Mouse (Mus musculus) ES-E14 (cell line): ENCODE measurements at regions not wholly inside any gene's neighbourhood (a gene's known extent, or its start where the extent isn't known, plus 50 kb on each side); places are given as distances from the start of the nearest gene placed in this dataset.

Experiments used
- DNase-seq: peaks from one replicate; pipeline ENCODE4 v3.0.0-alpha.2; 2013; ENCODE audit warnings: low read depth, low spot score
- H3K27ac ChIP-seq: 2 replicates; pipeline ENCODE4 v1.5.1; 2012; ENCODE audit warnings: low read depth, mild to moderate bottlenecking, low read length, moderate library complexity, mixed read lengths; ENCODE audit not compliant: poor library complexity, insufficient read depth, severe bottlenecking
- H3K36me3 ChIP-seq: 2 replicates; pipeline ENCODE4 v1.6.1; 2012; ENCODE audit warnings: mild to moderate bottlenecking, low read length, moderate library complexity, mixed read lengths; ENCODE audit not compliant: control insufficient read depth, poor library complexity, insufficient read depth, severe bottlenecking
- H3K4me1 ChIP-seq, 2 experiments: fragments of 150-350 bp in 1 of 2; sonication (generic) in 1 of 2; 2 replicates each; pipeline ENCODE4 v1.6.1; 2012; ENCODE audit warnings: low read length in 2 of 2, mild to moderate bottlenecking in 1 of 2, mixed read lengths in 1 of 2; ENCODE audit not compliant: control insufficient read depth in 2 of 2, insufficient read depth in 2 of 2, poor library complexity in 1 of 2
- H3K4me3 ChIP-seq, 2 experiments: fragments of 150-350 bp in 1 of 2; sonication (generic) in 1 of 2; 2 replicates each; pipeline ENCODE4 v1.5.1; 2012; ENCODE audit warnings: low read length in 2 of 2, low read depth in 1 of 2, mild to moderate bottlenecking in 1 of 2, mixed read lengths in 1 of 2; ENCODE audit not compliant: insufficient read depth in 1 of 2, poor library complexity in 1 of 2, severe bottlenecking in 1 of 2
- H3K9ac ChIP-seq: 2 replicates; pipeline ENCODE4 v1.6.1; 2012; ENCODE audit warnings: low read depth, mild to moderate bottlenecking, low read length, mixed read lengths; ENCODE audit not compliant: poor library complexity, insufficient read depth, severe bottlenecking
- H3K9me3 ChIP-seq: fragments of 150-350 bp; sonication (generic); 2 replicates; pipeline ENCODE4 v1.6.1; 2012; ENCODE audit warnings: low read depth, mild to moderate bottlenecking, low read length; ENCODE audit not compliant: control insufficient read depth, insufficient read depth
- CHD2 ChIP-seq: IDR thresholded peaks from 2 replicates; pipeline ENCODE4 v1.6.1; 2014; ENCODE audit warnings: mild to moderate bottlenecking, low read depth, low read length, inconsistent platforms
- HCFC1 ChIP-seq: IDR thresholded peaks from 2 replicates; pipeline ENCODE4 v1.6.1; 2012; ENCODE audit warnings: low read length, inconsistent platforms, borderline replicate concordance; ENCODE audit not compliant: insufficient read depth
- MAFK ChIP-seq: IDR thresholded peaks from 2 replicates; pipeline ENCODE4 v1.6.1; 2014; ENCODE audit warnings: mild to moderate bottlenecking, low read depth, low read length, inconsistent platforms; ENCODE audit not compliant: insufficient read depth
- ZC3H11A ChIP-seq: IDR thresholded peaks from 2 replicates; pipeline ENCODE4 v1.6.1; 2012; ENCODE audit warnings: low read depth, mild to moderate bottlenecking, inconsistent platforms, low read length, borderline replicate concordance
- ZNF384 ChIP-seq: IDR thresholded peaks from 2 replicates; pipeline ENCODE4 v1.6.1; 2012; ENCODE audit warnings: low read depth, low read length, inconsistent platforms
- in situ Hi-C, 2 experiments: fragments of 600-800 bp; cut with MboI; formaldehyde crosslinking; loops; one replicate each; pipeline ENCODE4 v1.15.1; 2025; ENCODE audit warnings: low sequenced_read_pairs in 2 of 2, inconsistent platforms in 1 of 2; ENCODE audit not compliant: unreplicated experiment in 2 of 2

DNA sequence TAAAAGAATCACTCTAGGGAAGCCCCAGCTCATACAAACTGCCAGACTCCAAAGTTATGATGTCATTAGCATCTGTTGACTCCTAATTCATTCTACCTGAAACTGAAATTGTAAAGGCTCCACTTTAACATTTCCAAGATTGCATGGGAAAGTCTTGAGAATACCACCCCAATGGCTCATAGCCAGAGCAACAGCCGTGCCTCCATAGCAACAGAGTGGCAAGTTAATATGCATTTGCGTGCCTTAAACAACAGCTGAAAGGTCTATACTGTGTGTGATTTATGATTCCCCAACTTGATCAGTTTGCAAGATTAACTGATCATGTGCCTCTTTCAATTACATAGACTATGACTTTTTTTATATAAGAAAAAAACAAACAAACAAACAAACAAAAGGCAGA is 190.8 kb upstream of the Ppargc1a start:
- no peak overlapping the region for H3K4me3 ChIP-seq
- TF ChIP-seq CHD2 = no peak
- TF ChIP-seq HCFC1 = no peak
- no peaks in the 10 kb centered on the region for H3K36me3 ChIP-seq
- no peak overlapping the region for H3K27ac ChIP-seq
- H3K4me1 ChIP-seq = no peaks in the 10 kb centered on the region
- no peak overlapping the region for H3K9ac ChIP-seq
- in situ Hi-C loops = no loop called here
- H3K9me3 ChIP-seq = no peaks in the 10 kb centered on the region
- no peak for DNase-seq

DNA sequence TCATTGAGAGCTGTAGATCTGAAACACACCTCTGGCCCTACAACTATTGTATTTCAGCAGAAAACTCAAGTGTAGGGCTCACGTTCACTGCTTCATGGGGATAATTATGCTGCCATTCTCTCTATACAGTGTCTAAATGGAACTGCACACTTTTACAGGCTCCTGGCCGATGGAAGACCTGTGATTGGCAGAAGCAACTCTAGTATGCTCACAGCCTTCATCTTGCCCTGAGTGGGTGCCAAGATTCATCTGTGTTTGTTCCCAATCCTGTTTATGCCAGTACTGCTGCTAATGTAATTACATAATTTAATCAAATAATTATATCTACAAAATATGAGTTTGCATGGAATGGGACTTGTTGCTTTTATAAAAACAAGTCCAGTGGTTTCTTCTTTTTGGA is 190.3 kb upstream of the Ppargc1a start:
- in situ Hi-C loops = no loop called here
- DNase-seq = no peak
- no peaks in the 10 kb centered on the region for H3K4me1 ChIP-seq
- no peak for TF ChIP-seq ZC3H11A
- TF ChIP-seq CHD2 = no peak
- TF ChIP-seq MAFK = no peak
- TF ChIP-seq ZNF384 = no peak
- TF ChIP-seq HCFC1 = no peak
- H3K36me3 ChIP-seq = no peaks in the 10 kb centered on the region
- no peak overlapping the region for H3K27ac ChIP-seq
- H3K9ac ChIP-seq = no peak overlapping the region
- H3K4me3 ChIP-seq = no peak overlapping the region
- no peaks in the 10 kb centered on the region for H3K9me3 ChIP-seq

DNA sequence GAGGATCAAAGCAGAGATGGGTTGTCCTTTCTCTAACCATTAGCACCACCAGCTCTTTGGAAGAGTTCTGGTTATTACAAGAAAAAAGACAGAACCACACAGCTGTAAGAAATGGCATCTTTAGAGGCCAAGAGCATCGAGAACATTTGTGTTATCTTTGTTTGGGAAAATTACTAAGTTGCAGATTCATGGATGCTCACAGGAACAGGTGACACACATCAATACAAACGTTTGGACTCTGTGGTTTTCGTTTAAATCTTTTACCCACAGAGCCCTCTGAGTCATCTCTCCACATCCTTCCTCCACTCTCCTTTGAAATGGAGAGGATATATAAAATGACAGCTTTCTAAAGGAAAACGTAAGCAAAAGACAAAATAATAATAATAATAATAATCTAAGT is 184.5 kb upstream of the Ppargc1a start:
- in situ Hi-C loops = no loop called here

DNA sequence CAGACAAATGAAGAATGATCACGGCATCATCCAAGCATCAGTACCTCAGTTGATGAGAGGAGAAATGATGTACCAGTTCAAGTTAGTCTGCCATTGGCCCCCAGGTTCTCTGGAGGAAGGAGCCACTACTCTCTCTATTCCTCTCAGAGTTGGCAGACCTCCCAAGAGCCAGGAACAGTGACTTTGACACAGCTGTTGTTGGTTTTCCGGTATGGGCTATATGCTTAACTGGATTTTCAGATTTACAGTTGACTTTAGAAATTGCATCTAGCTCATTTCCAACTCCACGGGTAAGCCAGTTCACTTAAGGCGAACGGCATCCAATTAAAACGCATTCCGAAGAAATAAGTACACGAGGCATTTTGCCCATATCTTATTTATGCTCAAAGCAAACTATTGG is 182.9 kb upstream of the Ppargc1a start:
- no peaks in the 10 kb centered on the region for H3K36me3 ChIP-seq
- no peak for TF ChIP-seq CHD2
- TF ChIP-seq ZC3H11A = no peak
- TF ChIP-seq ZNF384 = no peak
- no peak for TF ChIP-seq MAFK
- no peak for TF ChIP-seq HCFC1
- H3K9me3 ChIP-seq = no peaks in the 10 kb centered on the region
- no peak overlapping the region for H3K9ac ChIP-seq
- no peak for DNase-seq
- in situ Hi-C loops = no loop called here
- no peak overlapping the region for H3K4me3 ChIP-seq
- no peak overlapping the region for H3K27ac ChIP-seq
- no peaks in the 10 kb centered on the region for H3K4me1 ChIP-seq

More for the DNA sequence above, 184.5 kb upstream of the Ppargc1a start:
- Histone ChIP-seq H3K4me3 (no peak overlapping the region), H3K9ac (no peak overlapping the region), H3K27ac (no peak overlapping the region), H3K9me3 (no peaks in the 10 kb centered on the region), H3K4me1 (no peaks in the 10 kb centered on the region), H3K36me3 (no peaks in the 10 kb centered on the region)
- TF ChIP-seq CHD2 (no peak), ZNF384 (no peak), MAFK (no peak), HCFC1 (no peak), ZC3H11A (no peak)
- DNase-seq = no peak

DNA sequence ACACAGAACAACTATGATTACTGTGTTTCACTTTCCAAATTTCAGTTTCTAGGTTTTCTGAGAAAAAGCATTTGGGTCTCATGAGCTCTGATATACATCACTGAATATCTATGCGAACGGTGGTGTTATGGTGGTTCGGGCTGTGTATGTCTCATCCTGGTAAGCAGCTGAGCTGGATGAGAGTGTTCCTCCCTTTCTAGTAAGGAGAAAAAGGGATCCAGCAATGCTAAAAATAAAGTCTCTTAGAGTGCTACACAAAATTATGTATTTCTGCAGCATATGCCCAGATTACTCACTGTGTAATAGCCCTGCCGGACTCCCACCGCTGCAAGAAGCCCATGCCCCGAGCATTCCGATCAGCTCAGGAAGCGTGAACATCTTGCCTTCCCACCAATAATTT is 173.4 kb upstream of the Ppargc1a start:
- no peaks in the 10 kb centered on the region for H3K4me1 ChIP-seq
- in situ Hi-C loops = no loop called here
- H3K4me3 ChIP-seq = no peak overlapping the region
- no peaks in the 10 kb centered on the region for H3K9me3 ChIP-seq
- TF ChIP-seq ZNF384 (no peak), MAFK (no peak), CHD2 (no peak), ZC3H11A (no peak), HCFC1 (no peak)
- no peaks in the 10 kb centered on the region for H3K36me3 ChIP-seq
- no peak overlapping the region for H3K27ac ChIP-seq
- no peak overlapping the region for H3K9ac ChIP-seq
- no peak for DNase-seq
